Mouse (Mus musculus): ENCODE measurements around the gene Hoxa10. TPM values are rescaled to one million over a fixed set of nuclear protein-coding genes. Genes with fewer than 3 reads are reported as not detected.
A peak's percentile ranks its signal among the peaks of the same experiment; 100 is the strongest.

Hoxa10 gene
- polyA plus RNA-seq (2015; fragmentation: Nextera tagmentation; extraction: Ambion mirVana), result 0.28 and 0.40 TPM in 2 replicates

DNA sequence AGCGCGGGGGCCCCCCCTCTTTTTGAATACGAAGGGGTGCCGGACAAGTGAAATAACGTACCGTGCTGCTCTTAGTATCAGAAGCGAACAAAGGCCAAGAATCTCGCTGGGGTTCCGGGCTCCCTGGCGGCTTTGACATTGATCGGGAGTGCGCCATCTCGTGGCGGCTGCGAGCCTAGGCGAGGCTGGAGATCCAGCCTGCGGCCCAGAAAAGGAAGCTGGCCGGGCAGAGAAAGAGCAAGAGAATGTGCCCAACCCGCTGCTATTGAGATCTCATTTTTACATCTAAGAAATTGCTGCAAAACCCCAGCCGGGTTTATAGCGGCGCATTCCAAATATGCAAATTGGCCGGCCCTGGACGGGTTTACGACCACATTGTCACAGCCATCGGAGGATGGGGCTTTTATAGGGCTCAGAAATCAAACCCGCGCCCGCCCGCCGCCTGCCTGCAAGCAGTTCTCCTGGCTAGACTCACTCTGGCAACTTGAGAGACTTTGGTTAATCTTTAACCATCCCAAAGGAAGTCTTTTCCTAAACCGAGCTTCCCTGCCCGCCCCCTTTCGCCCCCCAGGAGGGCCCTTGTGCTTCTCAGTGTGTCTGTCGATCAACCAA, at the start of gene Hoxa10:
Gene Hoxa10, minus strand, starts transcription at position 466 of the 612 bp plus-strand sequence.
- no peak within 1 kb of the TSS for H3K27ac ChIP-seq (replicated peaks)
- H3K4me2 ChIP-seq, result 0 out of 2 replicates have a peak within 1 kb of the TSS, but pooled peaks have one; percentile 11
- H3K4me1 ChIP-seq (replicated peaks), result no peaks in the 10 kb centered on the region
- H3K4me3 ChIP-seq, result no peak within 1 kb of the TSS
- H3K36me3 ChIP-seq, result no peaks in the 10 kb centered on the region
- H3K9ac ChIP-seq, result no peak within 1 kb of the TSS
- no peak for ATAC-seq (ENCODE audit: low FRiP score, low read depth)
- H3K27me3 ChIP-seq, result peaks cover 96% of the 10 kb centered on the region
- no peaks in the 10 kb centered on the region for H3K9me3 ChIP-seq
- WGBS, result 2% methylated on average over 35 of the region's 35 CpGs

- peaks cover 86% of the 10 kb centered on the region for H3K27me3 ChIP-seq
- no peak for ATAC-seq (ENCODE audit: low FRiP score, low read depth)
- no peak overlapping the region for H3K27ac ChIP-seq (replicated peaks)
- H3K4me1 ChIP-seq (replicated peaks), result peaks cover 7% of the 10 kb centered on the region; the same call in 1 of the 2 replicates
- H3K9ac ChIP-seq, result no peak overlapping the region
- 24% methylated on average over 12 of the region's 12 CpGs for WGBS
- H3K9me3 ChIP-seq, result no peaks in the 10 kb centered on the region
- no peaks in the 10 kb centered on the region for H3K36me3 ChIP-seq
- no peak overlapping the region for H3K4me2 ChIP-seq
- H3K4me3 ChIP-seq, result no peak overlapping the region
Observed at GRCm38 (mm10) chr6:52290186-52290585, 49.5 kb upstream of the Hoxa10 start.

GRCm38 (mm10) chr6:52283896-52284295, 43.2 kb upstream of the Hoxa10 start:
- 84% methylated on average over 5 of the region's 5 CpGs for WGBS

DNA sequence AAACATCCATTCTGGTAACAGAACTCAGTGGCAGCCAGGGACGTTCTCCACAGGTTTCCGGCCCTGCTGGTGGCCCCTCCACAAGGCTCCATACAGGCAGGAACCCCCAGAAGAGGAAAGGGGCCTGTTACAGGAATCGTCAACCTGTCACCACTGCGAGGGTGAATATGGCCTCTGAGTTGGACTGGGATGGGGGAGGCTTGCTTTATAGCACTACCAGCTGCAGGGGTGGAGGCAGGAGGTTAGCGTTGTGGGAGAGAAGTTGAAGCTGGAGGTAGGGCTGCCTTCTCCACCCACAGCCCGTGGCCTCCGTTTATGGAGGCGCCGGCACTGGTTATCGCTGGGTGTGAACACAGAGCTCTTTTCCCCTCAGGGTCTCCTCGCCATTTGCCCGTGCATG, 40.4 kb upstream of the Hoxa10 start:
- Histone ChIP-seq H3K27me3 (peaks cover 73% of the 10 kb centered on the region), H3K4me2 (no peak overlapping the region), H3K36me3 (no peaks in the 10 kb centered on the region), H3K4me1 (replicated peaks) (no peaks in the 10 kb centered on the region), H3K9ac (no peak overlapping the region), H3K27ac (replicated peaks) (no peak overlapping the region), H3K9me3 (no peaks in the 10 kb centered on the region), H3K4me3 (no peak overlapping the region)
- WGBS, result 76% methylated on average over 12 of the region's 12 CpGs
- ATAC-seq (ENCODE audit: low FRiP score, low read depth), result no peak

More at GRCm38 (mm10) chr6:52283896-52284295, 43.2 kb upstream of the Hoxa10 start:
- Histone ChIP-seq H3K9ac (no peak overlapping the region), H3K27ac (replicated peaks) (no peak overlapping the region), H3K36me3 (no peaks in the 10 kb centered on the region), H3K4me3 (no peak overlapping the region), H3K27me3 (peaks cover 70% of the 10 kb centered on the region), H3K9me3 (no peaks in the 10 kb centered on the region), H3K4me2 (no peak overlapping the region), H3K4me1 (replicated peaks) (no peaks in the 10 kb centered on the region)
- ATAC-seq (ENCODE audit: low FRiP score, low read depth), result no peak

DNA sequence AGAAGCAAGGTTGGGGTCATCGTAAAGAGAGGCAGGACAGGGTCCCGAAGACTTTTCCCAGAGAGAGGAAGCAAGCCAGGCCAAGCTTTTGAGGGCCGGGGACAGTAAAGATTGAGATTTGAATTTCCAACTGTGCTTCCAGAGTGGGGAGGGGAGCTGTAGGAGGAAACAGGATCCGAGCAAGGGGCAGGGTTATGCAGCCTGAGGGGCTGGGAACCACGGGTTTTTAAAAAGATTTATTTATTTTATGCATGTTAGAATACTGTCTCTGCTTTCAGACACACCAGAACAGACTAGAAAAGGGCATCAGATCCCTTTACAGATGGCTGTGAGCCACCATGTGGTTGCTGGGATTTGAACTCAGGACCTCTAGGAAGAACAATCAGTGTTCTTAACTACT, 36.3 kb upstream of the Hoxa10 start:
- no peak overlapping the region for H3K4me3 ChIP-seq
- no peak for ATAC-seq (ENCODE audit: low FRiP score, low read depth)
- H3K9me3 ChIP-seq, result no peaks in the 10 kb centered on the region
- H3K4me1 ChIP-seq (replicated peaks), result no peaks in the 10 kb centered on the region
- WGBS, result 6% methylated on average over 5 of the region's 5 CpGs
- no peak overlapping the region for H3K9ac ChIP-seq
- no peaks in the 10 kb centered on the region for H3K36me3 ChIP-seq
- peaks cover 84% of the 10 kb centered on the region for H3K27me3 ChIP-seq
- no peak overlapping the region for H3K4me2 ChIP-seq
- no peak overlapping the region for H3K27ac ChIP-seq (replicated peaks)

DNA sequence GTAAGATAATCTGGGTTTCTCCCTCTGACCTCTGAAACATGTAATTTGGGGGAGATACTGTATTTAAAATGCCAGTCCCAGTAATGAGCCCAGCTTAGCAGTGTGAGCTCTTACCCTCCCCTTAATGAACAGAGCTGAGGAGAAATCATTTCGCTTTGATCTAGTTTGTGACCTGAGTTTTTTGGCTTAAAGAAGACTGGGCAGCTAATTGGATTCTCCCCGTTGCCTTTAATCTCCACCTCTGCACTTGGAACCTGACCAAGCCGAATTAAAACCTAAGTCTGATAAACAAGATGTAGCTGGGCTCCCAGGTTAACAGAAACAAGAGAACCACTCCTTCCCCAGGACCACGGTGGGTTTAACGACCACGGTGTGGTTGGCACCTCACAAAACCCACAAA, 35.7 kb upstream of the Hoxa10 start:
- WGBS, result 2% methylated on average over 6 of the region's 6 CpGs
- Histone ChIP-seq H3K4me2 (no peak overlapping the region), H3K9ac (no peak overlapping the region), H3K27me3 (peaks cover 87% of the 10 kb centered on the region), H3K4me1 (replicated peaks) (no peaks in the 10 kb centered on the region), H3K4me3 (no peak overlapping the region), H3K36me3 (no peaks in the 10 kb centered on the region), H3K27ac (replicated peaks) (no peak overlapping the region), H3K9me3 (no peaks in the 10 kb centered on the region)
- ATAC-seq (ENCODE audit: low FRiP score, low read depth), result no peak

DNA sequence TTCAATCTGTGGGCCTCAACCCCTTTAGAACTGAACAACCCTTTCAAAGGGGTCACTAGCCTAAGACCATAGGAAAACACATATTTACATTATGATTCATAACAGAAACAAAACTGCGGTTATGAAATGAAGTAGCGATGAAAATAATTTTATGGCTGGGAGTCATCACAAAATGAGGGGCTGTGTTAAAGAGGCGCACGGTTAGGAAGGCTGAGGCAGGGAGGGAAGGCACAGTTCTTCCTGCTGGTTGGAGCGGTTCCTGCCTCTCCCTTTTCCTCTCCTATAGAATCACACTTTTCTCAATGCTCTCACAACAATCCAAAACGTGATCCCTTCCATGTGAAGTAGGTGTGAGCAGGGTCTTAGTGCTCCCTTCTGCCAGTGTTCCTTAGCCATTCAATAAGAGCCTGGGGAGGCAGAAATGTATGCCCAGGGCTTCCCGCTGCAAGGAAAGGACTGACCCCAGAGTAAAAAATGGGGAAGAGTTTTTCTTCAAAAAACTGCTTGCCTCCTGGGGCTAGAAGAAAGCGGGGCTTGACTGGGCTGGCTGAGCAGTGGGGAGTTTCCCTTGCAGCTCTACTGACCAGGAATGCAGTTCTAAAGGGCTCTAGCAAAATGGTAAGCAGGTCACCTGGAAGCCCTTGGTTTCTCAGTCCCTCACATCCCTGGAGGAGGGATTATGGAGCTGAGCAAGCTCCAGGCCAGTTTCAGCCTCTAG, 35.1 kb upstream of the Hoxa10 start:
- no peak for ATAC-seq (ENCODE audit: low FRiP score, low read depth)
- Histone ChIP-seq H3K4me1 (replicated peaks) (peaks cover under 1% of the 10 kb centered on the region; the same call in 1 of the 2 replicates), H3K27ac (replicated peaks) (no peak overlapping the region), H3K4me3 (no peak overlapping the region), H3K9me3 (no peaks in the 10 kb centered on the region), H3K36me3 (no peaks in the 10 kb centered on the region), H3K4me2 (no peak overlapping the region), H3K27me3 (peaks cover 87% of the 10 kb centered on the region), H3K9ac (no peak overlapping the region)
- 5% methylated on average over 8 of the region's 8 CpGs for WGBS

GRCm38 (mm10) chr6:52274576-52274975, 33.9 kb upstream of the Hoxa10 start:
- H3K36me3 ChIP-seq, result no peaks in the 10 kb centered on the region
- peaks cover 2% of the 10 kb centered on the region; the same call in 1 of the 2 replicates for H3K4me1 ChIP-seq (replicated peaks)
- no peak for ATAC-seq (ENCODE audit: low FRiP score, low read depth)
- H3K9me3 ChIP-seq, result no peaks in the 10 kb centered on the region
- no peak overlapping the region for H3K27ac ChIP-seq (replicated peaks)
- WGBS, result 2% methylated on average over 11 of the region's 11 CpGs
- H3K4me3 ChIP-seq, result no peak overlapping the region
- peaks cover 92% of the 10 kb centered on the region for H3K27me3 ChIP-seq
- H3K4me2 ChIP-seq, result no peak overlapping the region
- H3K9ac ChIP-seq, result no peak overlapping the region

DNA sequence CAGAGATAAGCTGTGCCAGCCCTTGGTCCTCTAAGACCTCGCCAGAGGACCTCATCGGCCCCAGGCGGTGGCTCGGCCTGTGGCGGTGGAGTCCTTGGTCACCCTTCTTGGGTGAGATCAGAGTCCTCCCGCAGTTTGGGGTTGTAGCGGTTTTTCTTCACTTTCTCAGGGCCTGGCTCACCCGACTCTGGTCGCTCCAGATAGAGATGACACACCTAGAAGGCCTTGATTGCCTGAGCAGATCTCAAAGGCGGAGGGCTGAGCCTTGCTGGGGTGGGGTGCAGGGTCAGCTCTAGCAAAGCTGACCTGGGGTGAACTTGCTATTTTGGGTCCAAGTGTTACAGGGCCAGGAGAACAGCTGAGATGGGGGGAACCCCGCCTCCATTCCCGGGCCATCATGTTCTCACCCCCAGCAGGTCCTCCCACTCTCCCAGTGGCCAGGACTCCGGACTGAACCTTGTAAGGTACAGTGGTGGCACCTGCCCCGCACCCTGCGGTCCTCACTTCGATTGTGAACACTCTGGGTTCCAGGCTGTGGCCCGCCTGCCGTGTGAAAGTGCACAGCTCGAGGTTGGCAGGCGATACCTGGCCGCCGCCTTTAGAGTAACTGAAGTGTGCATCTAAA, 33.1 kb upstream of the Hoxa10 start:
- no peaks in the 10 kb centered on the region for H3K36me3 ChIP-seq
- H3K4me2 ChIP-seq, result no peak overlapping the region
- H3K9me3 ChIP-seq, result no peaks in the 10 kb centered on the region
- ATAC-seq (ENCODE audit: low FRiP score, low read depth), result no peak
- WGBS, result 2% methylated on average over 21 of the region's 22 CpGs
- H3K4me3 ChIP-seq, result no peak overlapping the region
- H3K27me3 ChIP-seq, result peaks cover 94% of the 10 kb centered on the region
- no peak overlapping the region for H3K27ac ChIP-seq (replicated peaks)
- H3K9ac ChIP-seq, result no peak overlapping the region
- peaks cover 2% of the 10 kb centered on the region; the same call in 1 of the 2 replicates for H3K4me1 ChIP-seq (replicated peaks)

DNA sequence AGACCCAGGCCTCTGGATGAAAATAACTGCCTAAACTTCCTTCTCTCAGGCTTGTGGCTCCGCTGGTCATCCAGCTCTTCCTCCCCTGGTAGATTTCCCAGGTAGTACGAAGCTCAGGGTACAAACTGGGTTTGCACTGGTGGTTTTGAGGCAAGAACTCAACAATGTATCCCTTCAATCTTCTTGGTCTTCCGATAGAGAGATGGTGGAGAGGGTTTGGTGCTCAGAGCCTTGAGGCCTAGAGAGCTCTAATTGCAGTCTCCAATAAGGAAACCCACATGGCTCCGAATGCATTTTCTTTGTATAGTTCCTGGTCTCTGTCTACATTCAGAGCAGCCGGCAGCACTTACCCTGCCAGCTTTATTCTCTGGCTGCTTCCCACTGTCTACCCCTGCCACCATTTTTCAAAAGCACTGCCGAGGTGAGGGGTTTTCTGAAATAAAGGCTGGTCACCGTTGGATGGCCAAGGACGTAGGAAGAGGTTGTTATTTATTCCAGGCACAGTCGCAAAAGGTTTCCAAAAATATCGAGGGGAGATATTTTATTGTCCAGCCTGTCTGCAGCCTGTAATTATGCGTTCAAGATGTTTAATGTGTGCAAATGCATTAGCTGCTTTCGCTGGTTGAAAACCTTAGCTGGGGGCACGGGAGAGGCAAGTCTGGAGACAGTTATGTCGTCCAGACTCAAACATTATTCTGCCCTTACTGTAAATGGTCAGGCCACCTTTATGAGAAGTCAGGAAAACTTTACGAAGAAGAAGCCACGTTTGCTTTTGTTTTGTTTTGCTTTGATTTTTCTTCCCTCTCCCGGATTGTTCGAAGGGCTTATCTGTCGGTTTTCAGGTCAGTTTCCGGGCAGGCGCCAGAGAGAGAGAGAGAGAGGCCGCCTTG, 32.4 kb upstream of the Hoxa10 start:
- no peak overlapping the region for H3K4me2 ChIP-seq
- H3K9me3 ChIP-seq, result no peaks in the 10 kb centered on the region
- H3K4me3 ChIP-seq, result no peak overlapping the region
- ATAC-seq (ENCODE audit: low FRiP score, low read depth), result no peak
- H3K36me3 ChIP-seq, result no peaks in the 10 kb centered on the region
- peaks cover 2% of the 10 kb centered on the region; the same call in 1 of the 2 replicates for H3K4me1 ChIP-seq (replicated peaks)
- no peak overlapping the region for H3K9ac ChIP-seq
- H3K27ac ChIP-seq (replicated peaks), result no peak overlapping the region
- WGBS, result 3% methylated on average over 22 of the region's 22 CpGs
- H3K27me3 ChIP-seq, result peaks cover 95% of the 10 kb centered on the region
